Comparison of ENCODE assay signal across 8 mouse cellular contexts in genomic region chr4:66403116-66403707, GRCm38 (mm10). TPM values are rescaled to one million over a fixed set of nuclear protein-coding genes. Genes with fewer than 3 reads are reported as not detected.
A peak's percentile ranks its signal among the peaks of the same experiment; 100 is the strongest.
DNase-seq lines count a peak whose midpoint lies in the region; ATAC-seq and TF ChIP-seq lines count a peak whose summit lies in the region.

No protein-coding gene starts in this region.

- peak overlapping the region; percentile 82 for H3K4me3 ChIP-seq in heart, embryonic 10.5 days
- H3K4me3 ChIP-seq in liver, postnatal 0 days (ENCODE audit: low read depth, low read length) = peak overlapping the region; percentile 40
- H3K4me3 ChIP-seq in thymus, adult 2 months (ENCODE audit: control insufficient read depth, insufficient read depth, low read length) = no peak overlapping the region

- ATAC-seq in liver, postnatal 0 days = no peak

- no peak for TF ChIP-seq POLR2A in thymus, adult 2 months (IDR thresholded peaks at IDR 0.05; ENCODE audit: control insufficient read depth, extremely low read depth, insufficient read depth, low read length, poor library complexity)

- no peak for TF ChIP-seq EP300 in liver, postnatal 0 days (IDR thresholded peaks at IDR 0.05; ENCODE audit: low read depth)

- no peaks in the 10 kb centered on the region for H3K9me3 ChIP-seq in heart, embryonic 10.5 days
- no peaks in the 10 kb centered on the region for H3K9me3 ChIP-seq in liver, postnatal 0 days (ENCODE audit: low read length)

- H3K27ac ChIP-seq in heart, embryonic 10.5 days = no peak overlapping the region
- no peak overlapping the region for H3K27ac ChIP-seq in liver, postnatal 0 days (ENCODE audit: low read depth)
- H3K27ac ChIP-seq in thymus, adult 2 months (ENCODE audit: control insufficient read depth, insufficient read depth, low read length) = no peak overlapping the region

- WGBS in heart, embryonic 10.5 days = under 1% methylated on average over 22 of the region's 22 CpGs
- 2% methylated on average over 22 of the region's 22 CpGs for WGBS in liver, postnatal 0 days (ENCODE audit: insufficient replicate concordance)
- WGBS in thymus, adult 2 months = 7% methylated on average over 22 of the region's 22 CpGs

- H3K4me2 ChIP-seq in liver, postnatal 0 days (ENCODE audit: low read depth, low read length) = peak overlapping the region; percentile 68

- TF ChIP-seq CTCF in liver, postnatal 0 days (IDR thresholded peaks at IDR 0.05; ENCODE audit: low read depth) = no peak
- no peak for TF ChIP-seq CTCF in thymus, adult 2 months (IDR thresholded peaks at IDR 0.05; ENCODE audit: borderline replicate concordance, control insufficient read depth, extremely low read depth, insufficient read depth, low read length, poor library complexity)

- no peak overlapping the region for H3K9ac ChIP-seq in liver, postnatal 0 days (replicated peaks)

- H3K4me1 ChIP-seq in heart, embryonic 10.5 days = peaks cover 15% of the 10 kb centered on the region
- no peaks in the 10 kb centered on the region for H3K4me1 ChIP-seq in liver, postnatal 0 days (ENCODE audit: insufficient read depth)
- H3K4me1 ChIP-seq in thymus, adult 2 months (replicated peaks; ENCODE audit: control insufficient read depth, insufficient read depth, low read length) = no peaks in the 10 kb centered on the region

- no peak for DNase-seq in heart, embryonic 10.5 days (ENCODE audit: low spot score)
- no peak for DNase-seq in heart, adult 11 months
- peak; percentile 46 for DNase-seq in Muller cell, postnatal 12 days (ENCODE audit: inconsistent ontology term)
- peak; percentile 16 for DNase-seq in forelimb bud, embryonic 11.5 days (ENCODE audit: low read depth, low spot score)
- no peak for DNase-seq in liver, postnatal 0 days
- DNase-seq in layer of hippocampus, adult 11-12 months (ENCODE audit: low spot score) = no peak
- DNase-seq in thymus, adult 2 months = no peak
- no peak for DNase-seq in urinary bladder, postnatal 4 days (ENCODE audit: low spot score in 2 of 2)

- H3K27me3 ChIP-seq in heart, embryonic 10.5 days (ENCODE audit: insufficient read depth, poor library complexity, severe bottlenecking) = peaks cover 58% of the 10 kb centered on the region
- H3K27me3 ChIP-seq in liver, postnatal 0 days (ENCODE audit: insufficient read depth, low read length) = peaks cover 35% of the 10 kb centered on the region
- H3K27me3 ChIP-seq in thymus, adult 2 months (ENCODE audit: control insufficient read depth, insufficient read depth, low read length) = peaks cover 5% of the 10 kb centered on the region

- H3K36me3 ChIP-seq in heart, embryonic 10.5 days = no peaks in the 10 kb centered on the region
- H3K36me3 ChIP-seq in liver, postnatal 0 days (replicated peaks; ENCODE audit: insufficient read depth, low read length) = no peaks in the 10 kb centered on the region
- H3K36me3 ChIP-seq in thymus, adult 2 months (ENCODE audit: control insufficient read depth, insufficient read depth, low read length) = no peaks in the 10 kb centered on the region

RNA-seq across cellular contexts. Expression of gene Astn2, which starts 1.2 kb away (rescaled TPM):
- polyA plus RNA-seq in heart, embryonic 10.5 days (2016; fragmentation: Nextera tagmentation; extraction: Ambion mirVana) = 0.05 and 0.18 TPM in 2 replicates
- 0.02 TPM in 1 of 2 replicates, not detected in the other for polyA plus RNA-seq in liver, postnatal 0 days (2015; fragmentation: Nextera tagmentation; extraction: Ambion mirVana)
- 0.38 and 0.65 TPM in 2 replicates for polyA plus RNA-seq in thymus, adult 2 months (2012; rRNA removed)

Comparison
In these comparisons a context has a peak if more than half of its experiments do, and no peak if none do; other contexts are left out.
1. DNase-seq: peak in Muller cell, postnatal 12 days (single experiment) and forelimb bud, embryonic 11.5 days (single experiment); none in heart, embryonic 10.5 days (single experiment), heart, adult 11 months (single experiment), liver, postnatal 0 days (single experiment), layer of hippocampus, adult 11-12 months (single experiment), thymus, adult 2 months (single experiment) and urinary bladder, postnatal 4 days (0 of 2).